Mouse (Mus musculus) c-Kit-positive CD71-positive TER-119-negative erythroid progenitor cells, embryonic 14.5 days (primary cell): Measurements from ENCODE around the gene Angptl2.

Experiments used
- DNase-seq: peaks from one replicate; pipeline ENCODE4 v3.0.0-alpha.2; 2013; ENCODE audit warnings: low read depth

The Angptl2 gene

DNA sequence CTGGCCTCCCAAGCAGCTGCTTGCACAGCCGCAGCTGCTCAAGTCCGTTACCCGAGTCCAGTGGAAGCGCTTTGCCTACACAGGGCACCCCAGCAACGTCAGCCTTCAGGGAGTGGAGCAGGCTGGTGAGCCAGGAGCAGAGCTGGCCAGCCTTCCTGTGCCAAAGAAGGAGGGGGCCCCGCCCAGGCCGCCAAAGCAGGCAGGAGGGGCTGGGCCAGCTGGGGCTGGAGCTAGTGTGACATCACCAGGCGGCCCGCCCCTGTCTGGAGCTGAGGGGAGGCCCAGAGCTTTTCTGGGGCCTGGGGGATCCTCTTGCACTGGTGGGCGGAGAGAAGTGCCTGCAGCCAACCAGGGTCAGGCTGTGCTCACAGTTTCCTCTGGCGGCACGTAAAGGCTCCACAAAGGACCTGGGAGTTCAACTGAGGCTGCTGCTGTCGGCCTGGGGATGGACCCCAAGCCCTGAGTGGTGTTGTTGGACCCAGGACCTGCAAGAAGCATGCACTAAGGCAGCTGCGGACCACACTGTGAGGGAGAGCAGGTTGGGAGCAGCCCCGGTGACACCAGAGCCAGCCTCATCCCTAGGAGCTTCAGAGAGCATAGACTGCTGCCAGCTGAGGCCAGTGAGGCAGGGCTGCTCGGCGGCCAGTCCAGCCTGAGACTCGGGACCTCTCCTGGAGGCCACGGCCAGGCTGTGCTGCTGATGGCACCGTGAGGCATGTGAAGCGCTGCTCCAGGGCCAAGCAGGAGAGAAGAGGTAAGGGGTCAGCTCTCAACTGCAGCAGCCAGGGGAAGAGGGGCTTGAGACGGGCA is at the start of gene Angptl2:
Gene Angptl2 (plus strand): TSS at position 370 of the 810 bp plus-strand sequence.
- DNase-seq = peak; percentile 21

DNA sequence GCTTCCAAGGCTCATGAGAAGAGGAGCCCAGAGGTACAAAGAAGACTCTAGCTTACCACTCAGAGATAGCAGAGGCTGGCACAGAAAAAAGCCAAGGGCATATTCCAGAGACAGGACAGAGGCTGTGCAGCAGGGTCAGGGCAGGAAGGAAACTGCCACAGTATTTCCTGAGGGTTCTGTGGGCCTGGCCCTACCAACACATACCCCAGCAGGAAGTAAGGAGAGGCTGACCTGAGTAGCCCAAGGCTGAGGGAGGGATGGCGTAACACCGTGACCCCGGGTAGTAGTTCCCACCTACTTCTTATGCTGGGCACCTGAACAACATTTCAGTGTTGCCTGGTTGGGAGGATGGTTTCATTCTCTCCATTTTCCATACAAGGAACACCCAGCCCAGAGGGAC is 48.8 kb upstream of the Angptl2 start:
- no peak for DNase-seq

DNA sequence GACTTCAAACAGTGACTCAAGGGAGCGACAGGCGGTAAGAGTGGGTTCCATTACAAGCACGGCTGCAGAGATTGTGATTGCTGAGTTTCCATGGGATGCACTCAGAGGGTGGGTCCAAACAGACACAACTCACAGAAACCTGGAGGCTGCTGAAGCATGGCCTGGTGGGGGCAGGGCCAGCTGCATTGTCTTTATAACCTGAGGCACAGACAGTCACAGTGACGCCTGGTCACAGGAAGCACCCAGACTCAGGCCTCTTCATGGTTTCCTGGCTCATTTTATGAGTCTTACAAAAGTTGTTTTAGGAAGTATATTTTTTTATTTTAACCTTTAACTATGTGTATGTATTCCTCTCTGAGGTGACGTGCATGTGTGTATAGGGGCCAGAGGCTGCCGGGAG is 46.4 kb upstream of the Angptl2 start:
- no peak for DNase-seq

DNA sequence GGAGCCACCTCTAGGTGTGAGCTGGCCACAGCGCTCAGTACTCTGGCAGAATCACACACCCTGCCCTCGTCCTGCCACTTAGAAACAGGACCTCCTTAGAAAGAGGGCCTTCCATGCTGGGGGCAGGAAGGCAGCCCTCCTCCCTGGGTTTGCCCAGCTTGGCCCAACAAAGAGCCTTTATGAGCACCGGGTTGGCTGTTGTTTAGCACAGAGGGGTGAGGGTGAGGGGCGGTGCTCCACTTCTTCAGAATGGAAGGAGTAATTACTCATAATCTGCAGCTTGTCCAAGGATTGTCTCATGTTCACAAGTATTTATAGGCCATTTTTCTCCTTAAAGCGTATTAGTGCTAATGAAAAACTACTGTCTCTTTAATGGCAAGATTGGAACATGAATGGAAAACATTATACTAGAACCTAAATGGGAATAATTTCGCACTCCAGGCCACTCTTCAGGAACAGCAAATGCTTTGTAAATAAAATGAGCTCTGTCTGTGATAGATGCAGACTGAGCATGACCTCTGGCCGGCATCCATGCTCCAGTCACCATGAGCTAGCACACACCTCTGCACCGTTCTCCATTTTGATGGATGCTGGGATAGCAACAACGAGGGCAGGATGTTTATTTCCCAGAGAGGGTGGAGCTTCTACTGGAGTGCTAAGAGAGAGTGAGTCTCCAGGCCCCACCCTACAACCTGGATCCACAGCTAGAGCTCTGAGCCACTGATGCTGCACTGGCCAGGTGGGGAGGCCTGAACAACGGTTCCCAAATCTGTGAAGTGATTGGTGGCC is 44.9 kb upstream of the Angptl2 start:
- DNase-seq = no peak

DNA sequence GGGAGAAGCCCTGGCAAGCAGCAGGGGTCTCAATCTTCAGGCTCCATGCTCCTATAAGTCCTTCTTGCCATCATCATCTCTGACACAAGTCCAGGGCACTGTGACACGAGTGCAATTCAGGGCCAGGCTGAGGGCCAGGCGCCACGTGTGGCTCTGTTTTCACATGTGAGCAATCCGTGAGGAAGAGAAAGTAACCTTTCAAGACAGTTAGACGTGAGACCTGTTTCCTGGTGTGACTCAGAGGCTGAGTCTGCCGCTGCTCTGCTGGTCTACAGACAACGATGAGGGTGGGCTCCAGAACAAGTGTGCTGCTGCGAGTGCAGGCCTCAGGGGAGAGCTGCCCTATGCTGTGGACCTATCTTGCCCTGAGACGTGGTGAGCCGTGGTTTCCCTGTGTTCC is 42.7 kb upstream of the Angptl2 start:
- DNase-seq = no peak

DNA sequence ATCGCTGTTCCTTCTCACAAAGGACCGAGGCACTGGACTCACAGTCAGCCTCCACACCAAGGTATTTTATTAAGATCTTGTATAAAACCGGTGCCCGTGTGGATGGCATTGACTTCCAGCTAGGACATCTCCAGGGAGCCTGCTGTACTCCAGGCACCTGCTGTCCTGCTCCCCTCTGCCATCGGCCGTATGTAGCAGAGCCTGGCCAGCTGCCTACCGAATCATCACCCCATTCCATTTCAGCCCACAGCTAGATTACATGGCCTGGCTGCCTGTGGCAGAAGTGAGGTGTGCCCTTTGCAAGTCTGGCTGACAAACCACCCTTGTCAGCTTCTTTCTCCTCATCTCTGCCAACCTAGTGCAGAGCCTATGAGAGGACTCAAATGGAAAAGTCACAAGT is 42.2 kb upstream of the Angptl2 start:
- DNase-seq = no peak

DNA sequence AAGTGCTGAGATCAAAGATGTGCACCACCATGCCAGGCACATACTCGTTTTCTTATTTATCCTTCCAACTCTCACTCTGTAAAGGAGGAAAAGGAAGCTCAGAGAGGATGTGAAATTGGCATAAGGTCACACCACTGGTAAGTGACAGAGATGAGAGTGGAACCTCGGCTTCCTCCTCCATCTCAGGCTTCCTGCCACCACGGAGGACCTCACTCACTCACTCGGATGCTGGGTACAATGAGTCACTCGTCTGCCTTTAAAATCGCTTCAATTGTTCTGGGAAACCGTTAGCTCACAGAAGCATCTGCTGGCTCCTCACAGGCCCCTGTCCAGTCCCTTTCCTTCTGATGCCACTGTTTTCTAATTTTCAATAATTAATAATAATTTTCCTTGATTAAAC is 39.4 kb upstream of the Angptl2 start:
- DNase-seq = no peak

DNA sequence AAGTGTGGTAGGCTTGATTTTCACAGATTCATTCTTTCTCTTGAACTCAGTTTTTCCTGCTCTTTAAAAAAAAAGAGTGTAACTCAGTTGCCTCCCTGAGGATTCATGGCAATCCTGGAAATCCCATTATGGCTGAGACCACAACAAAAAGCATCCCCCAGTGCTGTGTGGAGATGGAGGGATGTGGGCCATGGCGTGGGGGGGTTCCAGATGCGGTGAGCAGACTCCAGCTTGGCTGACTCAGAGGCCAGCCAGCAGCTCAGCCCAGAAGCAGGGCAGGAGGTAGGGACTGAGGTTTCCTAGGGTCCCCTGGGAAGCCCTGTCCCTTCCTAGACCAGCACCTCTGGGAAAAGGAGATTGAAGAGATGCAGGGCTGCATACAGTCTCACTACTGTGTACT is 38.9 kb upstream of the Angptl2 start:
- DNase-seq = no peak

DNA sequence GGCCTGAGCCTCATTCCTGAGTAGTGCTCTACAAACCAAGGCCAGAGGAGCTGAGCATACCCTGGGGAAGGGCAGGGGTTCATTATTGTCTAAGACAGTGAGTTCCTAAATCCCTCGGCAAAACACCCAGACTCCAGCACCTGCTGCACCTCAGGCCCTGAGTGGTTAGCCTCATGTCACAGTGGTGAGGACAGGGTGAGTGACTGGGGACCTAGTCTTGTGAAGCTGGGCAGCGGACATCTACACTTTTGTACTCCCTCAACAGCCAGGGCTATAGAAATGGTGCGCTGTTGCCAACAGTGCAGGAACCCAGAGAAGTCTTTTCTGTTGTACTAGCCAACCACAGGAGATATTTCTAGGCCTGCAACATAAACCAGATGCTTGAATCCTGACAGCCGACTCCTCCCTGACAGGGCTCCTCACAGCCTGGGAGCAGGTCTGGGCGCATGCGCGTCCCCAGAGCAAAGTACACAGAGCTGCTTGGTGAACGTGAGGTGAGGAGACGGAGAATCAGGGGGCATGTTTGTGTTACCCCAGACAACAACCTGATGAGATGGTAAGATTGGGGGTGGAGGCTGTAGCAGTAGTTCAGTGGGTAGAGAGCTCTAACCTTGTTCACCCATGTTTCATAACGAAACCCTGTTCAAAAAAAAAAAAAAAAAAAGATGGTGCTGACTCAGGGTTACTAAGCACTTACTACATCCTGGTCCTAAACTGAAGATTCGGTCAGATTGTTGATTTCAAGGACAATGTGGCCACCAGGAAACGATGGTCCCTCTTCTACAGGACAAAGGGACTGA is 38.2 kb upstream of the Angptl2 start:
- DNase-seq = no peak

DNA sequence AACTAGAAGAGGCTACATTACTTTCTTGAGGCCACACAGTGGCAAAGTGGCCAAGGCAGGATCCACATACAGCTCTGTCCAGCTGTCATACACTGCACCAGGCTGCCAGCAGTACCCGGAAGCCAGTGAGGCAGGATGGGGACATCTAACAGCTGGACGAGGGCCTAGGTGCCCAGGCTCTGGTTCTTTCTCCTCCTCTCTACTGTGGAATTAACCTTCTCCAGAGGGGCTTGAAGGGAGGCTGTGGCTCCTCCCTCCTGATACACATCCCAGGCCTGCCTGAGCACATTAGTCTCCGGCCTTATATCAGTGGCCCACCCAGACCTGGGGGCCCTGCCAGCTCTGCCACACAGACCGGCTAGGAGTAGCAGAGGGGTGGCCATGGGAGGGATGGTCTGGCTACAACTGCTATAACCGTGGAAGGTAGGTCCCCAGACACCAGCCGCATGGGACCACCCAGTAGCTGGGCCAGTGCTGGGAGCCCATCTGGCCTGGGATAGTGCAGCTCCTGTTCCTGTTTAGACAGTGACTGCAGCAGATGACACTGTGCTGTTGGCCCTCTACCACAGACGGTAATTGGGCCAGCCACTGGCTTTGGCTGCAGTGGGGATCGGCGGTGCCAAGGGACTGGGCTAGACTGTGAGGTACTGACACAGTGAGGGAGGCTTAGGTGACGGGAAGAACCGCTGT is 37.5 kb upstream of the Angptl2 start:
- no peak for DNase-seq

DNA sequence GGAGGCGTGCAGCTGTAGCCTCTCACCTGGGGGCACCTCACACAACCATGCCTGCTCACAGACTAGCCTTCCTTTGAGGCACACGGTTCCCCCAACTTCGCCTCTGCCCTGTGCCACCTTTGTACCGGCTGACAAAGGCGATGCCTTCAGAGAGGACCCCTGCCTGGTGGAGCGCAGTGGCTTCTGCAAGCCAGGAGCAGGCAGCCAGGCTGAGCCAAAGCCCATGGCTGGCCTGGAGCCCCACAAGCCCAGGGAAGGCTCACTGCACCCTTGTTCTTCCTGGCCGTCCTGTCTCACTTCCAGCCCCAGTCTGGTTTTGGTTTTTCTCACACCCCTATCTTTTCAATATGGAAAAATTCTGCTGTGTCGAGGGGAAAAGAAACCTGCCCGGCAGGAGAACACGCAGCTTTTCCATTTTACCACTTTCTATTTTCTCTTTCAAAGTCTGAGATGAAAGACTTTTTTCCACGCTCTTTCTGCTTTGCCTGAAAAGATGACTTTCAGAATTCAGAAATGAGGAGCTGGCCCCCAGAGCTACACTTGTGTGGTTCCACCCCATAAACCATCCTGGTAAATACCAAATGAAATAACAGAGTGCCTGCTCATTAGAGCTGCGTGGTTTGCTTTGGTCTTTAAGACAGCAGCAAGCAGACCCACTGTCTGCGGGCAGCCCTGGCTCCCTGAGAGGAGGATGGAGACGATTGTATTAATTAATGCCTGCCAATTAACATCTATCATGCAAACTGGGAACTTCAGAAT is 36.5 kb upstream of the Angptl2 start:
- no peak for DNase-seq

DNA sequence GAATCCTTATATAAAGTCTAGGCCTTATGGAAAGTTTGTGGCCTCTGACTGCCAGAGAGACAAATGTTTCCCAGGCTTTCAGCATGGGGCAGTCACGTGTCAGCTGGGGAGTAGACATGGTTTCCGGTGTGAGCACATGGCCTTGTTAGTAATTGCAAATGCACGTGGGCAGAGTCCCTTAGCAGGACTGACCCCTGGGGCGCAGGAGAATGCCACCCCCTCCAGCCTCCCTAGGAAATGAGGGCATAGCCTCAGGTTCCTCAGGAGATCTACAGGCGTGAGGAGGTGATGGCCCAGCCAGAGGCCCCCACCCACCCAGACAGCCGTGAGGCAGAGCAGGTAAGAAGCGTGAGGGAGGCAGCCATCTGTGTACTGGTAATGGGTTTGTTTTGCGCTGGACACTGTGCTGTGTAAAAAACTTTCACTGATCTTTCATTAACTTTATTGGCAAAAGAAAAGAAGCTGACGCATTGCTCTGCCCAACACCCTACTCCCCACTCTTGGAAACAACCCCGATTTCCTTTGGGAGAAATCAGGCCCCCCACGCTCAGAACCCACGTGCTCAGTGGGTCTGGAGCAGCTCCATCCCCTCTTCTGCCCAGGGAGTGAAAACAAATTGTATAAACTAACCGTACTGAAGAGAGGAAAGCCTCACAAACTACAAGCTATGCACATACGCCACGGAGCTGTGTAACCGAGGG is 35.8 kb upstream of the Angptl2 start:
- no peak for DNase-seq

DNA sequence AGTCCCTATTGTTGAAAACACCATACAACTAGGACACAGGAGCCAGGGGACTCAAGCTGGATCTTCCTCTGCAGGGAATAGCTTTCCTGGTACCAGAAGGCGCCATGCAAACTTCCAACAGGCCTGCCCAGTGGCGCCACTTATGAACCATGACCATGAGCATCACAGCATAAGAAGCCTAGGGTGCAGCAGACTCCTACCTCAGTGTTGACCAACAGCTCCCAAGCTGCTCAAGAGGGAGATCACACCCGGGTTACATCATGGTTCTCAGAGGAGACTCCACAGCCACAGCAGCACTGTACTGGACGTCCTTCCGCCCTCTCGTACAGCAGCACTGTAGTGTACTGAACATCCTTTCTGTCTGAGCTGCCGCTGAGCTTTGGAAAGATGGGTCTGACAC is 32.5 kb upstream of the Angptl2 start:
- DNase-seq = no peak

DNA sequence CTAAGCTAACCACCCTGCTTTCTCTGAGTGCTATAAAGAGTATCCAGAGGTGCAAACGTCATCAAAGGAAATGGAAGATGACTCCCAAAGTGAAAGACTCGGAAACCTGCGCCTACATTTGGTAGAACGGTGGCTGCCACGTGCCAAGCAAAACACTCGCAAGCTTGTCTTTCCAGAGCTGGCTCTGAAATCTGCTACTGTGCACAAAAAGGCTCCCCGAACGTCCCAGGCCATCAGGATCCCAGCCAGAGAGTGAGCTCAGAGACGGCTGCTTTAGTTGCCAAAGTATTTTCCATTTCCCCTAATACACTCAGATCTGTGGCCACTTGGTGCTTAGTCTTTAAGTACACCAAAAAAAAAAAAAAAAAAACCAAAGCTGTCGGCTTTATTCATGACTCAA is 31.2 kb upstream of the Angptl2 start:
- DNase-seq = no peak

DNA sequence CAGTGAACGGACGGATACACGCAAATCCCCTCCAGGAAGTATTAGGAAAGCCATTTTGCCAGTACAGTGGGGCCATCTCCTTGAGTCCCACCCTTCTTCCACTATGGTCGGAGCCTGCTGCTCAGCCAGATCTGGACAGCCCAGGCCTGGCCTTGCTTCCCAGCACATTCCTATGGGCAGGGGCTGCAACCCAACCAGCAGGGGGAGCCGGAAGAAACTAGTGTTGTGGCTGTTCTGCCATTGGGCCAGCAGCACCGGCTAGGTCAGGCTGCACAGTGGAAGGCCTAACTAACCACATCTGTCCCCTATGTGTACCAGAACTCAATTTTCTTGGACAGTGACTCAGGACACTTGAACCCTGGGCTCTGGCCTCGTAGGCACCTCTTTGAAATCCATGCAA is 30.6 kb upstream of the Angptl2 start:
- peak; percentile 8 for DNase-seq

DNA sequence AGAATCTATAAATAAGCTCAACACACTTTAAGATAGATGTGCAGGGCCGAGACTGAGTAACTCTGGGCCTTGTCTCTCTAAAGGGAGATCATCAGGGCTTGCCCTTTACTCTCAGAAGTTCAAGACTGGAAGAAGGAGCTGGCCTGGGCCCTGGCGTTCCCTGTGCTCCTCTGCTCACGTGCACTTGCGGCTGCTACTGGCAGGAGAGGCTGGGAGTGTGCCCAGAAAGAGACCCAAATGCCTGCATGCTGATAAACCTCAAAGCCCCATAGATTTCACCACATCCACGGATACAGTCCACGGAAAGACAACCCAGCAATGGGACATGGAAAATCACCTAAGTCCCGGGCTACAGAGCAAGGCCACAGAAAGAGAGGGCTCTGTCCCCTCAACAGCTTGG is 29.4 kb upstream of the Angptl2 start:
- no peak for DNase-seq

DNA sequence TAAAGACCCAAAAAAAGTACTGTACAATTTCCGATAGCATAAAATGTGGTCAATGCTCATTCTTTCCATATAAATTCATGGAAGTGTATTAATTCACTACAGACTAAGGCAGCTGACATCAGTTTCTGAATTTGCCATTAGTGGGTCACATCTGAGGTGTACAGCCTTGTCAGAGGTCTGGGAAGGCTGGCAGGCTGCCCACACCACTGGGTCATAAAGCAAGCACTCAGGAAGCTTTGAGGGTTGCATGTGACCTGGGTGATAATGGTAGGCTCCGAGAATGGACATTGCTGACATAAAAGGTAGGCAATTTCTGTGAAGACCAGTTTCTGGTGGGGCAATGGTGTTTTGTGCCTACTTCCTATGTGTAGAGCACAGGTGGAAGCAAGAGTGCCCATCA is 28.0 kb upstream of the Angptl2 start:
- no peak for DNase-seq

DNA sequence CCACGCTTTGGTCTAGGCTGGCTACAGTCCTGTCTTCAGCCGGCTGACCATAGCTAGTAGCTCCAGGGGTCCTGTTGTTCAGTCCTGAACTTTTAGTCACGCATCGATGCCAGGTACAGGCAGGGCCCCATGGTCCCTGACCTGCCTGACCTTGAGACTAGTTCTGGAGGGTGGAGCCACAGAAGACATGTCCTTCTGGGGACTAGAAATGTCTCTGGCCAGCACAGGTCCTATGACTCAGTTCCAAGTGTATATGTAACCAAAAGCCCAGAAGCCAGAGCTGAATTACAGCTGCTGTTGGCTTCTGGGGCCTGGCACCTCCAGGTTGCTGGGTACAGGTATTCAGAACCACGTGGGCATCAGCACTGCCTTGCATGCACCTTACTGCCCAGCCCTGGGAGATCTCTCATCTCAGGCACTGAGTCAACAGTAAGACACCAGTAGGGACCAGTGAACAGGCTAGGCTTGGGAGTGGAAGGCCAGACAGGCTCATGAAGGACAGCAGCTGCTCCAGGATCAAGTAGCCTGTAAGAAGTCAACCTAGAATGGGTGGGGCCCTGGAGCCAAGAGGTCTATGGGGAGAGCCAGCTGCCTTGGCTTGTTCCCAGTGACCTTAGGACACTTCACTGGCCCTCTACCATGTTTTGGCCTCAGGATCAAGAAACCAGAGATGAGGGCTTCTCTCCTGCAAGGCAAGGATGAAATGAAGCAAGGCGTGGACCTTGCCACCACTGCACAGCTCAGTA is 26.8 kb upstream of the Angptl2 start:
- DNase-seq = no peak

DNA sequence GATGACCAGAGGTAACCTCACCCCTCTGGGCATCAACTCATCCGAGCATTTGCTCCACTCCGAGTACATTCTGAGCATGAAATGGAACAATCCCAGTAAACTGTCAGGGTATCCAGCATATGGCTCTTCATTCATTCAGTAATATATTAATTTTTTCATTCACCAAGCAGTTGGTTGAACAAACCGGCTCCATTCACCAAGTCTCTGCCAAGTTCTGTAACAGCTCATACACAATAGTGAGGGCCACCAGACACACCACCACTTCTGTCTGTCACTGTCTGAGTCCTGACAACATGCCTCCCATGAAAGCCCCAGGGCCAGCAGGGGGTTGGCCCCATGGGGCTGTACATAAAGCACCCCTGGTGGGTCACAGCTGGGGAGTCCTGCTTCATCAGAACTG is 25.9 kb upstream of the Angptl2 start:
- no peak for DNase-seq
